Mouse (Mus musculus): ENCODE data around the gene Psmb5. TPM values are rescaled to one million over a fixed set of nuclear protein-coding genes. Genes with fewer than 3 reads are reported as not detected.

Psmb5 gene
- polyA plus RNA-seq (2015; fragmentation: Nextera tagmentation; extraction: Ambion mirVana), result 343 and 373 TPM in 2 replicates

- ATAC-seq (ENCODE audit: insufficient number of reproducible peaks, low FRiP score, low TSS enrichment, low read depth), result peak; percentile 83
- peak within 1 kb of the TSS; percentile 76 for H3K4me3 ChIP-seq
- H3K4me2 ChIP-seq, result peak within 1 kb of the TSS; percentile 64
Observed at GRCm38 (mm10) chr14:54617897-54618365, at the start of gene Psmb5. Gene Psmb5 (minus strand): TSS chr14:54618022.

DNA sequence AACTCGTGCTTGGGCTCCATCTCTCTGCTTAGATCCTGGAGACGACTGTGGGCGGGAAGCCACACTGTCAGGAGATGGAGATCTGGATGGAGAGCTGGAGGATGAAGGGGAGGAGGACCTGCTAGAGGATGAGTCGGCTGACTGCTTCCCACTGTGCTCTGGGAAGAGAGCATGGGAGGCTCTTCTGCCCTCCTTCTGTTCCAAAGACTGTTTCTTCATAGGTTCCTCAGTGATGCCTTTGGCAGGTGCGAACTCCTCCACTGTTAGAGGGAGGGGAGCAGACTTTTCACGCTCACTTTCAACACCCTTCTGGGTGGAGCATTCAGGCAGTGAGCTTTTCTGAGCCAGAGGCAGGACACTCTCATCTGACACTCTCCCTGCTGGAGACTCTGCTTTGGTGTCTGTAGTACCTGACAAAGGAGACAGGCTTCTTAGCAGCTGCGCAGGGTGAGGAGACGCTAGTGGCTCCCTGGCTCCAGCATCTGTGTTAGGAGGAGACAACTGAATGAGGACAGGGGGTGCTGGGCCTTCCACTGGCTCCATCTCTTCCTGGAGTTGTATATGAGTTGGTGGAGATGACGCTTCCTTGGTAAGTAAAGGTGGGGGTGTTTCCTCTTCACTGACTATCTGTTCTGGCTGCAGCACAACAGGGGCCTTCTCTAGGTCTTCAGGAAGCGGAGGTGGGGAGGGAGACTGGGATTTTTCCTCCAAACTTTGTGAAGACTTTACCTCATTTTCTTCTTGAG is 46.8 kb upstream of the Psmb5 start:
- Histone ChIP-seq H3K4me1 (no peaks in the 10 kb centered on the region), H3K27me3 (no peaks in the 10 kb centered on the region), H3K9me3 (no peaks in the 10 kb centered on the region), H3K4me2 (no peak overlapping the region), H3K4me3 (no peak overlapping the region), H3K27ac (no peak overlapping the region), H3K36me3 (peaks cover 91% of the 10 kb centered on the region), H3K9ac (no peak overlapping the region)
- WGBS, result 92% methylated on average over 10 of the region's 10 CpGs
- ATAC-seq (ENCODE audit: insufficient number of reproducible peaks, low FRiP score, low TSS enrichment, low read depth), result no peak

More at GRCm38 (mm10) chr14:54617897-54618365, at the start of gene Psmb5:
- Histone ChIP-seq H3K36me3 (peaks cover 24% of the 10 kb centered on the region), H3K27me3 (no peaks in the 10 kb centered on the region), H3K9me3 (no peaks in the 10 kb centered on the region), H3K9ac (peak within 1 kb of the TSS; percentile 68), H3K27ac (peak within 1 kb of the TSS; percentile 86), H3K4me1 (peaks cover 10% of the 10 kb centered on the region; the same call in 1 of the 2 replicates)
- WGBS, result under 1% methylated on average over 25 of the region's 25 CpGs

DNA sequence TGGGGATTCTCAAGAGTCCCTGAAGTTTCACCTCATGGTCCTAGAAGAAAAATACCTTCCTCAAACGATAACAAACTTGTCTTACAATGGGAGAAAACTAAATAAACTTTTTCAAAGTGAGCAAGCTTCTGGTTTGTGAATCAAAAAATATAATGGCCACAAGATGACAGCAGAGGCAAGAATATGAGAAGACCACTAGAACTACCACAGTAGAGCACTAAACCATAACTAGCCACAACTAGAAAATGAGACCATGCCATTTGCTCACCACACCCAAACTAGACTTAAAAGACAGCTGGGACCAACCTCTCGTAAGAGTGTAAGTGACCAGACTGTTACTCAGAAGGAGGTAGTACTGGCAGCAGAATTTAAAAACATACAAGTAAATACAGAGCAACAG is 42.2 kb upstream of the Psmb5 start:
- H3K36me3 ChIP-seq, result peaks cover 95% of the 10 kb centered on the region
- no peaks in the 10 kb centered on the region for H3K4me1 ChIP-seq
- WGBS, result 83% methylated on average over 2 of the region's 2 CpGs
- no peak for ATAC-seq (ENCODE audit: insufficient number of reproducible peaks, low FRiP score, low TSS enrichment, low read depth)
- H3K27ac ChIP-seq, result no peak overlapping the region
- H3K9ac ChIP-seq, result no peak overlapping the region
- no peaks in the 10 kb centered on the region for H3K27me3 ChIP-seq
- H3K4me3 ChIP-seq, result no peak overlapping the region
- no peak overlapping the region for H3K4me2 ChIP-seq
- no peaks in the 10 kb centered on the region for H3K9me3 ChIP-seq

- Histone ChIP-seq H3K4me2 (peak overlapping the region; percentile 69), H3K9ac (peak overlapping the region; percentile 54), H3K27ac (peak overlapping the region; percentile 78), H3K36me3 (peaks cover 61% of the 10 kb centered on the region), H3K9me3 (no peaks in the 10 kb centered on the region), H3K27me3 (no peaks in the 10 kb centered on the region), H3K4me3 (peak overlapping the region; percentile 62), H3K4me1 (peaks cover 36% of the 10 kb centered on the region)
- ATAC-seq (ENCODE audit: insufficient number of reproducible peaks, low FRiP score, low TSS enrichment, low read depth), result peak; percentile 80
- WGBS, result under 1% methylated on average over 11 of the region's 12 CpGs
Observed at GRCm38 (mm10) chr14:54653496-54653895, 35.7 kb upstream of the Psmb5 start.

GRCm38 (mm10) chr14:54652787-54653186 is 35.0 kb upstream of the Psmb5 start:
- 2% methylated on average over 6 of the region's 7 CpGs for WGBS
- Histone ChIP-seq H3K9ac (peak overlapping the region; percentile 54), H3K4me1 (peaks cover 36% of the 10 kb centered on the region), H3K27me3 (no peaks in the 10 kb centered on the region), H3K9me3 (no peaks in the 10 kb centered on the region), H3K36me3 (peaks cover 61% of the 10 kb centered on the region), H3K4me2 (peak overlapping the region; percentile 69), H3K4me3 (peak overlapping the region; percentile 62), H3K27ac (peak overlapping the region; percentile 78; the same call in 1 of the 2 replicates)
- no peak for ATAC-seq (ENCODE audit: insufficient number of reproducible peaks, low FRiP score, low TSS enrichment, low read depth)

DNA sequence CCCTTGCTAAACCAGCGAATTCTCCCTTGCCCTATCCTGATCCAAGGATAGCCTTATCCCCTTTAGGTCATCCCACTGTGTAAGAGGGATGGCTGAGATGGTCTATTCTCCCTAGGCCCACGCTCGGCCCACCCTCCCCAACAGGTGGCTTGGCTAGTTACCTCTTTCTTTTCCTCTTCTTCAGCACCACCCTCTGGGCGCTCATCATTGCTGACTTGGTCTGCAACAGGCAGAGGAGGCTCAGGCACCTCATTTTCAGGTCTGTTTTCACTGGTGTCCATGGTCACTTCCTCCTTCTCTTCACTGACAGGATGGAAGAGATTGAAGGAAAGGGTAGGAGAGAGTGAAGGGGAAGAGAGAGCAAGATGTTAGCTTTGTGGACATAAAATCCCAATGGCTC is 33.7 kb upstream of the Psmb5 start:
- Histone ChIP-seq H3K4me1 (peaks cover 36% of the 10 kb centered on the region), H3K27ac (peak overlapping the region; percentile 50), H3K9me3 (no peaks in the 10 kb centered on the region), H3K9ac (no peak overlapping the region), H3K27me3 (no peaks in the 10 kb centered on the region), H3K4me3 (0 out of 2 replicates have a peak overlapping the region, but pooled peaks have one; percentile 4), H3K4me2 (no peak overlapping the region), H3K36me3 (peaks cover 61% of the 10 kb centered on the region)
- ATAC-seq (ENCODE audit: insufficient number of reproducible peaks, low FRiP score, low TSS enrichment, low read depth), result no peak
- WGBS, result 84% methylated on average over 4 of the region's 4 CpGs

GRCm38 (mm10) chr14:54650621-54651454 is 33.0 kb upstream of the Psmb5 start:
- H3K27me3 ChIP-seq, result no peaks in the 10 kb centered on the region
- H3K36me3 ChIP-seq, result peaks cover 61% of the 10 kb centered on the region
- peaks cover 36% of the 10 kb centered on the region for H3K4me1 ChIP-seq
- WGBS, result 58% methylated on average over 23 of the region's 23 CpGs
- no peaks in the 10 kb centered on the region for H3K9me3 ChIP-seq
- 0 out of 2 replicates have a peak overlapping the region, but pooled peaks have one; percentile 4 for H3K4me3 ChIP-seq
- peak; percentile 45 for ATAC-seq (ENCODE audit: insufficient number of reproducible peaks, low FRiP score, low TSS enrichment, low read depth)
- H3K4me2 ChIP-seq, result no peak overlapping the region
- H3K9ac ChIP-seq, result no peak overlapping the region
- H3K27ac ChIP-seq, result peak overlapping the region; percentile 50

DNA sequence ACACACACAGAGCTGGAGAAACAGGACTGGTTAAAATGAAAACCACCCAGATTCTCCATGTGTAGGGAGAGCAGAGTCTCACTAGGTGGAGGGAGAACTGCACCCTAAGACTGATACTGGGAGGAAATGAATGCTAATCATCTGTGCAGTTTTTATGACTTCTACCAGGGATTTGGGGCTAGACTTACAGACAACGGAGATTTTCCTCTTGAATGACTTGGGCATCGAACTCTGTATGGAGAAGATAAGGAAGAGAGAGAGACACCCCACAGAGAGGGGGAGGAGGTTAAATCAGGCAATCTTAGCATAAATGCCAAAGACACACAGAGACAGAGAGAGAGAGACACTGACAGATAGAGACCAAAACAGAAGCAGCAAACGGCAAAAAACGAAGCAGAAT is 30.1 kb upstream of the Psmb5 start:
- Histone ChIP-seq H3K9me3 (no peaks in the 10 kb centered on the region), H3K27ac (no peak overlapping the region), H3K27me3 (no peaks in the 10 kb centered on the region), H3K4me3 (no peak overlapping the region), H3K4me2 (no peak overlapping the region), H3K4me1 (peaks cover 31% of the 10 kb centered on the region), H3K9ac (no peak overlapping the region), H3K36me3 (peaks cover 85% of the 10 kb centered on the region)
- ATAC-seq (ENCODE audit: insufficient number of reproducible peaks, low FRiP score, low TSS enrichment, low read depth), result no peak
- 80% methylated on average over 4 of the region's 4 CpGs for WGBS

DNA sequence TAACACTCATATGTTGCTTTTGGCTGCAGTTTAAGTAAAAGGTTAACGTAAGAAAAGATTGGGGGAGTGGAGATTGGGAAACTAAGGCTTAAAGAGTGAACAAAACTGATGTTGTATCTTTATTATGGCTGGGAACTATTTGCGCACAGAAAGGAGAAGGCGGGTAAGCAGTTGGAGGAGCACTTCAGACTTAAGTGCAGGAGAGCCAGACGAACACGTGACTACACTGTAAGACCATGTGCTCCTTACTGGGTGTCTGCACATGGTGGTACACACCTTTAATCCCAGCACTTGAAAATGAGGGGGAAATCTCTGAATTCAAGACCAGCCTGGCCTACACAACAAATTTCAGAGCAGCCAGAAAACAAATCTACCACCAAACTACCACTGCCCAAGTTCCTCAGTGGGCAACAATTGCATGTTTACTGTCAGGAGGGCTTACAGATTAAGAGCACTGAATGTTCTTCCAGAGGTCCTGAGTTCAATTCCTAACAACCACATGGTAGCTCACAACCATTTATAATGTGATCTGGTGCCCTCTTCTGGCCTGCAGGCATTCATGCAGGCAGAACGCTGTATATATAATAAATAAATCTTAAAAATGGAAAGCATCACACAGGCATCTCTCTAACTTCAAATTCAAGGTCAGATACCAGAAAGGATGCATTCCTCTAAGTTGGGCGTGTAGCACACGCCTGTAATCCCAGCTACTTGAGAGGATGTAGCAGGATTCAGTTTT is 29.2 kb upstream of the Psmb5 start:
- Histone ChIP-seq H3K9me3 (no peaks in the 10 kb centered on the region), H3K36me3 (peaks cover 93% of the 10 kb centered on the region), H3K4me2 (no peak overlapping the region), H3K4me1 (peaks cover 22% of the 10 kb centered on the region), H3K9ac (no peak overlapping the region), H3K27me3 (no peaks in the 10 kb centered on the region), H3K27ac (no peak overlapping the region), H3K4me3 (no peak overlapping the region)
- ATAC-seq (ENCODE audit: insufficient number of reproducible peaks, low FRiP score, low TSS enrichment, low read depth), result no peak
- 91% methylated on average over 8 of the region's 8 CpGs for WGBS

DNA sequence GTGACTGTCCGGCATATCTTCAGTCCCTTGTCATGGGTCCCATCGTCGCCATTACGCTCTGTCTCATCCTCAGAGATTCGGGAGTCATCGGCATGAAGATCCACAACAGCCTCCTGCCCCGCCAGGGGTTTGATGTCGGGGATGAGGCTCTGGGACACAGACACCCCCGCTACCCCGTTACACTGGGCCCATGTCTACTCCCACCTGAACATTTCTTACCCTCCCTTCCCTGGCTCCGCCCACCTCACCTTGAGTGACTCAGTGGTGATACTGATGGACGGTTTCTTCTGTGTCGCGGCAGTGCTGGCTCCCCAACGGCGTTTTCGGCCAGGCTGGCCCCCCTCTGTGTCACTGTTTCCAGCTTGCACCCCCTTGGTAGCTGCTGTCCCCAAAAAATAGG is 28.6 kb upstream of the Psmb5 start:
- ATAC-seq (ENCODE audit: insufficient number of reproducible peaks, low FRiP score, low TSS enrichment, low read depth), result no peak

DNA sequence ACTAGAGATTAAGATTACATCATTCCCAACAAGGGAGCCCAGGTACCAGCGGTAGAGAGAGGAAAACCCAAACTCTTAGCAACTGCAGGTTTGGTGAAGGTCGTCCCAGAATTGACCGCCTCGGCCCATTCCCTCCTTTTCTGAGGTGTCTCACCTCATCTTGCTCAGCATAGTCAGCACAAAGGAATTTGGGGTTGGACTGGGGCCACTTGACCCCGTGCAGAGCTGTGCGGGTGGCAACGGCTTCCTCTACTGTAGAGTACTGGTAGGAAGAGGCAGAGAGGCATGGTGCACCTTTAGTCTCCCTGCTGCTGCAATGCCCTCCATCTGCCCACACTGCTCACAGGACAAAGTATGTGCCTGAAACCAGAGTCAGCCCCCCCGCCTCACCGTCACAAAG is 26.5 kb upstream of the Psmb5 start:
- peaks cover 70% of the 10 kb centered on the region for H3K36me3 ChIP-seq
- WGBS, result 85% methylated on average over 9 of the region's 9 CpGs
- no peak overlapping the region for H3K4me3 ChIP-seq
- no peak overlapping the region for H3K27ac ChIP-seq
- H3K27me3 ChIP-seq, result no peaks in the 10 kb centered on the region
- no peak overlapping the region for H3K4me2 ChIP-seq
- H3K9me3 ChIP-seq, result no peaks in the 10 kb centered on the region
- ATAC-seq (ENCODE audit: insufficient number of reproducible peaks, low FRiP score, low TSS enrichment, low read depth), result no peak
- H3K4me1 ChIP-seq, result peaks cover 13% of the 10 kb centered on the region
- no peak overlapping the region for H3K9ac ChIP-seq

More for the DNA sequence above, 28.6 kb upstream of the Psmb5 start:
- WGBS, result 94% methylated on average over 17 of the region's 17 CpGs
- no peaks in the 10 kb centered on the region for H3K27me3 ChIP-seq
- peaks cover 89% of the 10 kb centered on the region for H3K36me3 ChIP-seq
- H3K27ac ChIP-seq, result no peak overlapping the region
- no peak overlapping the region for H3K4me2 ChIP-seq
- no peak overlapping the region for H3K4me3 ChIP-seq
- peaks cover 17% of the 10 kb centered on the region for H3K4me1 ChIP-seq
- no peaks in the 10 kb centered on the region for H3K9me3 ChIP-seq
- no peak overlapping the region for H3K9ac ChIP-seq

All from limb, embryonic 15.5 days (tissue).